Mouse (Mus musculus) cerebellum, postnatal 36 days (tissue): ENCODE measurements around the gene Naa30.
A peak's percentile ranks its signal among the peaks of the same experiment; 100 is the strongest.
"Not testable (repeated sequence)": the region's sequence is repeated elsewhere in the genome, so short reads cannot be mapped to it uniquely, and the experiment has no call there.

ENCODE experiments used
- DNase-seq, 2 experiments: peaks; one replicate each; pipeline ENCODE4 v3.0.0; 2021 to 2022; ENCODE audit warnings: mixed read lengths in 2 of 2

The Naa30 gene

DNA sequence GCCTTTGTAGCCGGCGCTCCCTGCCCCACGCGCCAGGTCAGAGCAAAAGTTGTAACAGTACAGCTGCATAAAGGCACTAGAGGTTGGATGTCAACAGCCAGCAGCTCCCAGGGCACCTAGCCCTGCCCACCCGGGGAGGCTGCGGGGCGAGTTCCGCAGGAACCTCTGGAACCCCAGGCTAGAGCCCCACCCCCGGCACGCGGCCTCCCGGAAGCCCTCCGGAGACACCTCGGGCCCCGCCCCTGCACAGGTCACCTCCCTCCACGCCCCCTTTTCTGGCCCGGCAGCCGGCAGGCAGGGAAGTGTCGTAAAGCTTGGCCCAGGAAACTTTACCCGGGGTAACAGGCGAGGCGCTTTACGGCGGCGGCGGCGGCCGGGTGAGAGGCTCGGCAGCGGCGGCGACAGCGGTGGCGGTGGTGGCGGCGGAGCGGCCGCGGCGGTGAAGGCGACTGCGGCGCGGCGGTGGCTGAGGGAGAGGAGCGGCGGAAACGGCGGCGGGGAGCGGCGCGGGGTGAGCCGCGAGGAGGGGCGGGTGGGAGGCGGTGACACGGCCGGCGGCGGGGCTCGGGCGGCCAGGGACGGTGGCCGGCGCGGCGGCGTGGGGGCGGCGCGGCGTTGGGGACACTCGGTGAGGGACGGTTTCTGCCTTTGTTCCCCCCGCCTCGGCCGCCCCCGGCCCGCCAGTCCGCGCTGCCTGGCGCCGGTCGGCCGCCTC is at the start of gene Naa30:
Gene Naa30 (plus strand): TSS at position 360 of the 715 bp plus-strand sequence.
- peak; percentile 92 to 95 for DNase-seq

DNA sequence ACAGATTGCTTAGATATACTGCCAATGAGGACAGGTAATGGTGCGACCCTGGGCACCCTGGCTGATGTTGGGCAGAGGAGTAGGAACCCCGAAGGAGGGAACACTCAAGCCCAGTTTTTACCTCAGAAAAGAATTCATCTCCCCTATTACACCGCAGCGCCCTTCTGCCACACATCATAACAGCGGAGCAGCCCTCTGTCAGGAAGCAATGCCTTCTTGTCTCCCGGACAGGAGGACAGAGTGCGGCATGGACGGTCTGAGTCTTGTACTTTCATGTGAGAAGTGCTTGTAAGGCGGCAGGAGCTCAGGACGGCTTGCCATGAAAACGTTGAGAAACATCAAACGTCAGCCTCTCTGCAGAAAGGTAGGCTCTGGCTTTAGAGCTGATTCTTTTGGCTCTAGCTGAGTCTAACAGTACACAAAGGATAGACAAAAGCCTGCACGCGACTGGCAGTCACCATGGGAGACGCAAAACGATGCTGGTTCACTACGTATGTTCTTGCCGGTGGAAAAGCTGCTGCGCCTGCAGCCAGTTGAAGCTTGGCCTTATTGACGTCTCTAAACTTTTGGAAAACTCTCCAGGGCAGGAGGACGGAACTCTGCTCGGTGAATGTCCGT is 44.8 kb upstream of the Naa30 start:
- no peak for DNase-seq

DNA sequence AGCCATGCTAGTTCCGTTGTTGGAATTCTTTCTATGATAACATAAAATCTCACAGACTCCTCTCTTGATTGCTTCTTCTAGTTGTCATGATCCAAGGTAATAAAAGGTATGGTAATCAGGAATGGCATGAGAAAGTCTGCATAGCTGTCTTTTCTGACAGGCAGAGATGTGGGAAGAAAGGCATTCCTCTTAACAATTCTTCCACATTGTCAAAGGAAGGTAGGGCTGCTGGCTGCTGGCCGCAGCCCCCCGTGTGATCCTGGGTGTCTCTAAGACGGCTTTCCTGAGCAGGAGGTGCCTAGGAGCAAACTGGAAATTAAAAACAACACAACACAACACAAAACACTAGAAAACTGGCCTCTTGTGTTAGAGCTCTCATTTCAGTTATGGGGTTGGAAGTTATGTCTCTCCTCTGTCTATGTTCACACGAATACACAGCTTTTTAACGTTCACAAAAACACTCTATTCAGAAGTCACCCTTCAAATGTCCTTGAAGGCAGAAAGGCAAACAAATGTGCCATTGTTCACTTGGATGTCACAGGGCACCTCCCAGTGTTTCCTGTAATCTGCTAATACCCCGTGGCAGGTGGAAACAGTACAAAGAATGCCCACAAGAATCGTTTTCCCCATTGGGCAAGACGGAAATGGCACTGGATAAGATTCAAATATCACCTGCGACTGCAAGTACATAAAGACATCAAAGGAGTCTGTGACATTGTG is 43.3 kb upstream of the Naa30 start:
- no peak for DNase-seq

DNA sequence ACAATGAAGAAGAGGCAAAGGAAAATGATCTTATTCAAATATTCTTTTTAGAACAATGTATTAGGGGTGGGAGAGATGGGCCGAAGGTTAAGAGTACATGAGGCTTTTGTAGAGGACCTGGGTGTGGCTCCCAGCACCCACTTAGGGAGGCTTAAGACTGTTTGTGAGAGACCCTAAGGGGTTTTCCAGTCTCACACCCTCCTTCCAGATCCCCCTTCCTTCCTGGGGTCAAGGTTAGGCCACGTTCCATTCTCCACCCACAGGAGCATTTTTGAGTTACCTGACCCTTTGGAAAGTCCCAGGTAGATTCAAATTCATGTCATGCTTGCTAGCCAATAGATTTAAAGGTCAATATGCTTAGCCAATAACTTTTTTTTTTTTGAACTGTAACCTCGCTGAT is 39.6 kb upstream of the Naa30 start:
- DNase-seq = no peak

DNA sequence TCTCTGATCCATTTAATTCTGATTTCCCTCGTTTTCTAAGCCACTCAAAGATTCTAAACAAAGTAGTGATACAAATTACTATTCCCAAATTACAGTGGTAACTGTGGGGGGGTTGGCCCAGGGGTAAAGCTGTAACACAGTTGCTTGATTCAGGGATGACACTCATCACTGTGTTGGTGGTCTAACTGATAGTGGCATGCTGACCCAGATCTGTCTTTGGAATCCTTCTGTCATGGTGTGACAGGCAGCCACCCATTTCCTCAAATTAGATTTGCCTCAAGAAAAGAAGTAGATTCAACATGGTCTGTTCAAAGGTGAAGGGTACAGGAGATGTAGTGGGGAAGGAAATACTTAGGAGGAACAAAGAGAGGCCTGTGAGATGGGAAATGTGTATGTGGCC is 33.9 kb upstream of the Naa30 start:
- no peak for DNase-seq

DNA sequence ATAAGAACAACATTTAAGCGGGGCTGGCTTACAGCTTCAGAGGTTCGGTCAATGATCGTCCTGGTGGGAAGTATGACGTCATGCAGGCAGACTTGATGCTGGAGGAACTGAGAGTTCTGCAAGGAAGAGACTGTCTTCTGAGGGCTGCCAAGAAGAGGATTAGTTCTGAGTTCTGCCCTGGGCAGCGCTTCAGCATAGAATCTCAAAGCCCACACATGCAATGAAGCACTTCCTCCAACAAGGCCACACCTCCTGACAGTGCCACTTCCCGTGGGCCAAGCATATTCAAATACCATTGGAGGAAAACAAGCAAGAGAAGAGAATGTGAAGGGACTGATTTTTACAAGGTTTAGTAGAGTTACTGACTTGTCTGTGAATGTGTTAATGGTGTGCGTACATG is 31.3 kb upstream of the Naa30 start:
- DNase-seq = no peak

DNA sequence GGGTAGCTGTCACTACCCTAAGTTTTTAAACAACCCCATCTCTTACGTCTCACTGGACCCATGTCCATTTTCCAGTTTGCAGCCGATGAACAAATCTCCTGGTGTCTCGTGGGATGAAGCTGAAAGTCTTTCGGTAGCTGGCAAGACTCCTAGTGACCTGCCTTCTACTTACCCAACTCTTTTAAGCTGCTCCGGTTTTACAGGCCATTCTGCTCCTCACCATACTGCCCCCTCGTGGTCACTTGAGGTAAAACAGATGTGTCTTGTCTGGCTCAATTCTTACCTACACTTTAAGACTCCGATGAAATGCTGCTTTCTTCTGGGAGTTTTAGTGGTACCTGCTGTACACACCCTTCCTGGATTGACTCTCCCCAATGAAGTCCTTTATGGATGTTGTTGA is 18.2 kb upstream of the Naa30 start:
- peak; percentile 59 to 64 for DNase-seq

DNA sequence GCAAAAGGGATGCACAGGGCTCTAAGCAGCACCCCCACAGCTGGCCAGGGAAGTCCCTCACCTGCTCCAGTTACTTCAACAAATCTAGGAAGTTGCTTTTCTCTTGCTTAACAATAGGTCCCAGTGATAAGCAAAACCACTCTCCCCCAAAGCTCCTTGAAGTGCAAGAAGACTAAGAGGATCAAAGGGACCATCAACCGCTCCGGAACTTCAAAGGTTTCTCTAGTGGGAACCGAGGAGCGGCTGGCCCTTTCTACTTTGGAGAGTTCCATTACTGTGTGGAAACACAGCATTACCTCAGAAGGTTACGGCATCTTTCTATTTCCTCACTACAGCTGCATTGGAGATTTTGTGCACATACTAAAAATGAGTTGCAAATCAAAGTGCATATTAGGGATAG is 16.5 kb upstream of the Naa30 start:
- no peak for DNase-seq

DNA sequence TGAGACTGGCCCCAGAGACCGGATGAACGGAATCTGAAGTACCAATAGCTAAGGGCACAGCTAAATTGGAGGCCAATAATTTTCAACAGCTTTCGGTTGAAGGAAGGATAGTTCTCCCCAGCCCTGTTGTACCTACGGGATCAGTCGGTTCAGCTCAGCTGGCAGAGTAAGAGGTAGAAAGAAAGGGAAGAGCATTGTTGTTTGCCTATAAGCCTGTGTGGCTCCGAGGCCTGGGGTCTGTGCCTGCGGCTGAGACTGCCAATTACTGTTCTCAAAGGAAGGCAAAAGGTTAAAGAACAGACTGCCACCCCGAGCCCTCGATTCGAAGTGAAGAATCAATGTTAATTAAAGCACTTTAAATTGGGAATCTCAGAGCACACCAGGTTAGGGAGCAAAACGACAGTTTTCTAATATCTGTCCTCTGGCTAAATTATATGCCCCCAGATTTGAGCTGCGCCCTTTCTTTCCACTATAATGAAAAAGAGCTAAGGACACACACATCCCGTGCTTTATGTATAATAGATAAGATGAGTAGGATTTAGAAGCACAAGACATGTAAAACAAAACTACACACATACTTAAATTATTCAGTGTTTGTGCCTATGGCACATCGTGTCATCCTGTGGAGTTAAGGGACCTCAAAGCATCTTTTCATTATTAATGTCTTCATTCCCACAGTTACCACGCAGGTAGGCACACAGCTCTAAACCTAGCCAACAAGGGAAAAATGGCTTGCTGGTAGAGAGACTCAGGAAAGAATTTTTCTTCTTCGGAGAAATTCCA is 13.7 kb upstream of the Naa30 start:
- DNase-seq = no peak

DNA sequence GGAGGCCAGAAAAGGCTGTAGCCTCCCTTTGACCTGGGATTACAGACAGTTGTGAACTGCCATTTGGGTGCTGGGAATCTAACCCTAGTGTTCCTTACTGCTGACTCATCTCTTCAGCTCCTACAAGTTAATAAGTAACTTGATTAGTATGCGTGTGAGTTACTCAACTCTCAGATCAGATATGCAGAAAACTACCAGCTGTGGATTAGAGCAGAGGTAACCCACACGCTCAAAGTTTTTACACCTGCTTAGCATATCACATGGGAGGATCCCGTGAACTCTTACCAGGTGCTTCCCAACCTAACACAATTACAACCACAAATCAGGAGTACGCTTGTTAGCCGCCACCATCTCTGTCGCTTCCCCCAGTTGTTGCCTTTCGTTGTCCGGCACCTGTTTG is 740 bp upstream of the Naa30 start:
- no peak for DNase-seq

DNA sequence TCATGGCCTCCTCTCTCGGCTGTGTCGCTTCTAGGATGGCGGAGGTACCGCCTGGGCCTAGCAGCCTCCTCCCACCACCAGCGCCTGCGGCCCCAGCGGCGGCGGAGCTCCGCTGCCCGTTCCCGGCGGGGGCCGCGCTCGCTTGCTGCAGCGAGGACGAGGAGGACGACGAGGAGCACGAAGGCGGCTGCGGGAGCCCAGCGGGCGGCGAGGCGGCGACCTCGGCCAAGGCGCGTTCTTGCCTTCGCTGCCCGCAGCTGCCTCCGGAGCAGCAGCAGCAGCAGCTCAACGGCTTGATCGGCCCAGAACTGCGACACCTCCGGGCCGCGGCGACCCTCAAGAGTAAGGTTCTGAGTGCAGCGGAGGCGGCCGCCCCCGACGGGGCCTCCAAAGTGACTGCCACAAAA is 559 bp downstream of the Naa30 start:
- DNase-seq = peak in 1 of 2 experiments; percentile 47

DNA sequence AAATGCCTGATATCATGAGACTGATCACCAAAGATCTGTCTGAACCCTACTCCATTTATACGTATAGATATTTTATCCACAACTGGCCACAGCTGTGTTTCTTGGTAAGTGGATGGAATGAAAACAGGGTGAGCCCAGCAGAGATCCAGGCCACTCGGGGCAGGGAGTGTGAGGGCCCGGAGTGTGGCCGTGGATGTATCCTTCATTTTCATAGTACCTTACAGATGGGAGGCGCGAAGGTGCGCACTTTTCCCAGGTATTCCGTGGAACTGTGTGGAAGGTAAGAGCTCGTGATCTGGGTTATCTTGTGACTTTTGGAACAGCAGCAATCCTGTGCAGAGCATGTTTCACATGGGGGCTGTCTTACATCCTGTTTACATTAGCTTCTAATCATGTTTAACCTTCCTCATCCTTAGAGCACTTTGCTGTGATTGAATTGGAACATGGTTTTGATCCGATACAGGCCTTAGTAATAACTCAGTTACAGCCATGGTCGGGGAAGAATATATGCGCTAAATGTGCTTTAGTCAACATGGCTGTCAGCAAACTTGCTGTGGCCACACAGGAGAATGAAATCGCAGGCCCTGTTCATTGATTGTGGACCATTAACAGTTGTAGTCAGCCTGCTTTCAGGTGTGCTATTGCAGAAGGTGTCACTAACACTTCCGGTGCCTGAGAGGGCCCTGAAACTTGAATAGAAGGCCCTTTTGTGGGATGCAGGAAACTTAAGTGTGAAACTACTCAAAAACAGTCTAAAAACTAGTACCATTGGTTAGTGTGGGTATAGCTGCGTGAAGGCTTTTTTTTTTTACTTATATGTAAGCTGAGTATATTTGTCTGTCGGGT is 1.5 kb downstream of the Naa30 start:
- DNase-seq = no peak

DNA sequence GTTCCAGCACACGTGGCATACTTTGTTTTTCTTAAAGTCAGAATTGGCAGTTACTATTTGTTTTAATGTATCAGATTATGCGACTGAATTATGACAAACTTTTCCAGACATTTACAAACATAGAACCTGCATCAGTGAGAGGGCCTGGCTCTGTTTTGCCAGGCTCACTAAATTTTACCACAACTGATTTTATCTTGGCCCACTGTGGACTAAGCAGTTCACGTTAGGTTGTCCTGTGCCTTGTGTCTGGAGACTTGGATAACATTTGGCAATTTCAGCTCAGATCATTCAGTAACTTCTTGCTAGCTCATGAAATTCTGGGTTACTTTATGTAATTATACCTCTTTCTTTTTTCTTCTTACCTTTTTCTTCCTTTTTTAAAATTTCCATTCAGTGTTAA is 7.7 kb downstream of the Naa30 start:
- DNase-seq = no peak

DNA sequence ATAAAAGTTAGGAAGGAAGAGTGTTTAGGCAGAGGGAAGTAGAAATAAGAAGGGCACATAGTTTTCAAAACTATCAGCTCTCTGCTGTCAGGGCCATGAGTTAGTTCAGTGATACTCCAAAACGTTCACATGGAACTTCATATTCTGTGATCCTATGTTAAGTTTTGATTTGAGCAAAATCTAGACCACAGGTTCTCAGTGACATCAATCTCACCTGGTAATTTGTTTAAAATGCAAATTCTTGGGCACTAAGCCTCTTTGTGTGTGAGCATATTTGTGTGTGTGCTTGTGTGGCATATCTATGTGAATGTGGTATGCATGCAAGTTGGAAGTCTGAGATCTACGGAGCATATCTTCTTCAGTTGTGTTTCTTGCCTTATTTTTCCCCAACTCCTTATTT is 14.2 kb downstream of the Naa30 start:
- no peak for DNase-seq

DNA sequence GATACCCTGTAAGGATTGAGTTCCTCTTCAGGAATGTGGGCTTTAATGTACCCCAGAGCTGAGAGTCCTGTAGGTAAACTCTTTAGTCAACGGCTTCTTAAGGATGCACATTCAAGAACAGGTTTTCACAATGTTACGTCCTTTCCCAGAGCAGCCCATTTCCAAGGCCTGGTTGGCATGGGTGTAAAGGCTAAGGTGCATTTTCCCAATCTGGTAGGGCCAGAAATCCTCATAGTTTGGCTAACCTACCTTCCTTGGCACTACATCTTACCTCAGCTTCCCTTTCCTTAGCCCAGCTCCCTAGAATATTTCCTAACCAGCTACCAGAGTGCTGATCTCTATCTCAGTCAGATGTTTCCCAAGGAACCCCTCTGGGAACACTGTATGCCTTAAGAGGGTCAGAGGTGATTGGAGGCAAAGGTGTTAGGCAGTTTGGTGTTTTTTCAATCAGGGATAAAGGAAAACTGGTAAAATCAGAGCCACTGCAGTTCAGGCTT is 25.1 kb downstream of the Naa30 start:
- DNase-seq = no peak

DNA sequence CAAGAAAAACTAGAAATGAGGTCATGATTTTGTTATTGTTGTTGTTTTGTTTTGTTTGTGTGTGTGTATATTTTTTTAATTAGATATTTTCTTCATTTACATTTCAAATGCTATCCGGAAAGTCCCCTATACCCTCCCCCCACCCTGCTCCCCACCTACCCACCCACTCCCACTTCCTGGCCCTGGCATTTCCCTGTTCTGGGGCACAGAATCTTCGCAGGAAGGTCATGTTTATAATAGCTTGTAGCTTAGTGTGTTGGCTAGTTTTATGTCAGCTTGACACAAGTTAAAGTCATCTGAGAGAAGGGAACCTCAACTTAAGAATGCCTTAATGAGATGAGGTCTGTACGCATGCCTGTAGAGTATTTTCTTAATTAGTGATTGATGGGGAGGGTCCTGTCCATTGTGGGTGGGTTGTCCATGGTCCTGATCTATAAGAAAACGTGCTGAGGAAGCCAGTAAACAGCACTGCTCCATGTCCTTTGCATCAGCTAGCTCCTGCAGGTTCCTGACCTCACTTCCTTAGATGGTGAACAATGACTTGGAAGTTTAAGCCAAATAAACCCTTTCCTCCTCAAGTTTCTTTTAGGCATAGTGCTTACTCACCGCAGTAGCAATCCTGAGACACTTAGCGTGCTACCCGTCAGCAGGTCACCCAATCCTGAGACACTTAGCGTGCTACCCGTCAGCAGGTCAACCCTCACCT is 29.2 kb downstream of the Naa30 start:
- DNase-seq = no peak

DNA sequence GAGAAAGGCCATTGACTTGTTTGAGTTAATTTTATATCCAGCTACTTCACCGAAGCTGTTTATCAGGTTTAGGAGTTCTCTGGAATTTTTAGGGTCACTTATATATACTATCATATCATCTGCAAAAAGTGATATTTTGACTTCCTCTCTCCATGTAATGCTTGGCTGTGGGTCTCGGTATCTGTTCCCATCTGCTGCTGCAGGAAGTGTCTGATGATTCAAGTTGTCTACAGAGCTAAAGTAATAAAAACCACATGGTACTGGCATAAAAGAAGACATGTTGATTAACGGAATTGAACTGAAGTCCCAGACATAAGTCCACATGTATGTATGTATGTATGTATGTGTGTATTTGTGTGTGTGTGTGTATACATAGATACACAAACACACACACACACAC is 38.2 kb downstream of the Naa30 start:
- not testable (repeated sequence) for DNase-seq

DNA sequence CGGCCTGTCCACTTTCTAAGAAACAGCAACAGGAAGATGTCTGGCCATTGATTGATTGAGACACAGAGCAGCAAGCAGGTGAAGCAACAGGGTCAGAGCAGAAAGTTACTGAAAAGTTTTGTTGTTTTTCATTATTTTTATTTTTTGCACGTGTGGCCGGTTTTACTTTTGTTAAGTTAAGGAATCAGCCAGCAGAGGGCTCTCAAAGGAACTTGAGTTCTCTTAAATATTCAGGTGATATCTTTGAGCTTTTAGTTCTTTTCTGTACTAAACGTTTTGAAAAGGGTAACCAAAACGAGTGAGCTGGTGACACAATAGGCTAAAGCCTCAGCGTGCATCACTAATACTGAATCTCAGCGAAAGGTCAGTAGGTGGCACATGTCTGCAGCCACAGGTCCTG is 46.7 kb downstream of the Naa30 start:
- no peak for DNase-seq

DNA sequence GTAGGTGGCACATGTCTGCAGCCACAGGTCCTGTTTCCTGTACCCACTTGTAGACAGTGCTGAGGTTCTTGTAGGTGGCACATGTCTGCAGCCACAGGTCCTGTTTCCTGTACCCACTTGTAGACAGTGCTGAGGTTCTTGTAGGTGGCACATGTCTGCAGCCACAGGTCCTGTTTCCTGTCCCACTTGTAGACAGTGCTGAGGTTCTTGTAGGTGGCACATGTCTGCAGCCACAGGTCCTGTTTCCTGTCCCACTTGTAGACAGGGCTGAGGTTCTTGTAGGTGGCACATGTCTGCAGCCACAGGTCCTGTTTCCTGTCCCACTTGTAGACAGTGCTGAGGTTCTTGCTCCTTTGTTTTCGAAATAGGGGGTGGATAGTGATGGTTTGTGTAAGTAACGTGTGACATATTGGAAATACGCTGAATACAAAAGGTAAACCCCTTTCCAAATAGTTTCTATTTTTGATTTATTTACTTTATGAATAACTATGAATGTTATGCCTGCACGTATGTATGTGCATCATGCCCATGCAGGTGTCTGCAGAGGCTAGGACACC is 47.5 kb downstream of the Naa30 start:
- DNase-seq = not testable (repeated sequence)

DNA sequence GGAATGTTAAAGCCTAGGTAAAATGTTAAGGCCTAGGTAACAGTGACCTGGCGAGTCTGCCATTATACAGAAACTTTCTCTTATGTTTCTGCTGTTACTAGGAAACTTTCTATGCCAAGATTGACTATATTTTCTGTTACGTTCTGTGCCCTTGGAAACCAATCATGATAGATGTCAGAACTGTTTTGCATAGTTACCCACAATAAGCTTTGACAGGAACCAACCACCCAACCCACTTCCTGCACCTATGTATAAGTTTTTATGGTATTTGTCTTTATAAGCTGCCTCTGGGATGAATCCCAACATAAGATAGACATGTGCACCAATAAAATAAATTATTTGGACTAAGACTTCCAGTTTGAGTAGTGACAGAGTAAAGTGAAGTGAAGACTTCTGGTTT is 49.7 kb downstream of the Naa30 start:
- DNase-seq = no peak

DNA sequence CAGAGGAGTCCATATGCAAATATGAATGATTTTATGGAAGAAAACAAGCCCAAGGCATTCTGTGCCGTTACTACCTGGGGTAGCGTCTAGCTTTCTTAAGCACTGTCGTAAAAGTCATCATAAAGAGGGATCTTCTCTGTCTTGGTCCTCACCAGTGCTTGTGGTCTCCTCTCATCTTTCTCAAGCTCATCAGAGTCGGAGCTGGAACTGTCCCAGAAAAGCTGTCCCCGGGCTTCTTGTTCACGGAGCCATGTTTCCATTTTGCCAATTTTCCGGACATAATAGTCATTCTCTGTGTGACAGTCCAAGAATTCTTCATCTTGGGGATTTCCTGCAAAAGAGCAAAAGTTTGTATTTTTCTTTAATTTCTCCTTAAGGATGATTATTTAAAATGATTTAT is 54.4 kb downstream of the Naa30 start:
- DNase-seq = no peak
